Mouse (Mus musculus) forebrain, embryonic 14.5 days (tissue): ENCODE results near the gene Ascl3. TPM values are rescaled to one million over a fixed set of nuclear protein-coding genes. Genes with fewer than 3 reads are reported as not detected.

Source experiments
- ATAC-seq: fragments of 200-750 bp; cut with Nextera tagmentation; 2 replicates; pipeline ENCODE4 v1.8.0; 2017; ENCODE audit warnings: mild to moderate bottlenecking, moderate library complexity
- DNase-seq: peaks from one replicate; pipeline ENCODE4 v3.0.0-alpha.2; 2015; ENCODE audit warnings: low spot score
- H3K27ac ChIP-seq: fragments of 300-500 bp; sonication (generic); 2 replicates; pipeline ENCODE4 v1.5.1; 2014; ENCODE audit warnings: low read depth, mild to moderate bottlenecking, control low read depth, low read length, moderate library complexity
- H3K27me3 ChIP-seq: fragments of 300-500 bp; sonication (generic); replicated peaks from 2 replicates; pipeline ENCODE4 v1.6.1; 2014; ENCODE audit warnings: low read length, control low read depth, mixed read lengths; ENCODE audit not compliant: control insufficient read depth, insufficient read depth
- H3K36me3 ChIP-seq: fragments of 300-500 bp; sonication (generic); 2 replicates; pipeline ENCODE4 v1.6.1; 2014; ENCODE audit warnings: low read length, control low read depth; ENCODE audit not compliant: control insufficient read depth, insufficient read depth
- H3K4me1 ChIP-seq: fragments of 300-500 bp; sonication (generic); 2 replicates; pipeline ENCODE4 v1.6.1; 2014; ENCODE audit warnings: antibody characterized with exemption, low read length, control low read depth; ENCODE audit not compliant: control insufficient read depth, insufficient read depth
- H3K4me2 ChIP-seq: fragments of 300-500 bp; sonication (generic); 2 replicates; pipeline ENCODE4 v1.6.1; 2014; ENCODE audit warnings: mild to moderate bottlenecking, control low read depth, low read length
- H3K4me3 ChIP-seq: fragments of 300-500 bp; sonication (generic); 2 replicates; pipeline ENCODE4 v1.5.1; 2014; ENCODE audit warnings: low read depth, low read length, control low read depth
- H3K9ac ChIP-seq: fragments of 300-500 bp; sonication (generic); 2 replicates; pipeline ENCODE4 v1.6.1; 2014; ENCODE audit warnings: mild to moderate bottlenecking, low read length, control low read depth, moderate library complexity
- H3K9me3 ChIP-seq: fragments of 300-500 bp; sonication (generic); replicated peaks from 2 replicates; pipeline ENCODE4 v1.6.1; 2016; ENCODE audit warnings: low read length, control low read depth, mixed read lengths; ENCODE audit not compliant: control insufficient read depth
- WGBS: fragments of 180-500 bp; shearing (Covaris S2); extraction: QIAGEN DNeasy Blood & Tissue Kit; methylation state at CpG from one replicate; pipeline ENCODE4 v1.1.7; 2014; 5-methylcytosine and 5-hydroxymethylcytosine counted together
- polyA plus RNA-seq: library from polyadenylated mRNA; unstranded; fragments of >200 nt; fragmentation: Nextera tagmentation; extraction: Ambion mirVana; gene quantifications from 2 replicates; pipeline ENCODE4 v1.2.1, GENCODE M21; 2014

The Ascl3 gene
- polyA plus RNA-seq, 1 experiment from 2014 or later, result not detected

GRCm38 (mm10) chr7:109704016-109704377, 27.5 kb downstream of the Ascl3 start:
- H3K27ac ChIP-seq, result no peak overlapping the region
- H3K9ac ChIP-seq, result peak overlapping the region; percentile 75
- H3K36me3 ChIP-seq, result peaks cover 3% of the 10 kb centered on the region; the same call in 1 of the 2 replicates
- 3% methylated on average over 17 of the region's 17 CpGs for WGBS
- peak overlapping the region; percentile 67 for H3K4me2 ChIP-seq
- 0 out of 2 replicates have a peak, but pooled peaks cover 3% of the 10 kb centered on the region for H3K27me3 ChIP-seq
- peaks cover 2% of the 10 kb centered on the region; the same call in 1 of the 2 replicates for H3K4me1 ChIP-seq
- no peaks in the 10 kb centered on the region for H3K9me3 ChIP-seq
- no peak for DNase-seq
- no peak; the same call in 1 of the 2 replicates for ATAC-seq
- peak overlapping the region; percentile 60 for H3K4me3 ChIP-seq

DNA sequence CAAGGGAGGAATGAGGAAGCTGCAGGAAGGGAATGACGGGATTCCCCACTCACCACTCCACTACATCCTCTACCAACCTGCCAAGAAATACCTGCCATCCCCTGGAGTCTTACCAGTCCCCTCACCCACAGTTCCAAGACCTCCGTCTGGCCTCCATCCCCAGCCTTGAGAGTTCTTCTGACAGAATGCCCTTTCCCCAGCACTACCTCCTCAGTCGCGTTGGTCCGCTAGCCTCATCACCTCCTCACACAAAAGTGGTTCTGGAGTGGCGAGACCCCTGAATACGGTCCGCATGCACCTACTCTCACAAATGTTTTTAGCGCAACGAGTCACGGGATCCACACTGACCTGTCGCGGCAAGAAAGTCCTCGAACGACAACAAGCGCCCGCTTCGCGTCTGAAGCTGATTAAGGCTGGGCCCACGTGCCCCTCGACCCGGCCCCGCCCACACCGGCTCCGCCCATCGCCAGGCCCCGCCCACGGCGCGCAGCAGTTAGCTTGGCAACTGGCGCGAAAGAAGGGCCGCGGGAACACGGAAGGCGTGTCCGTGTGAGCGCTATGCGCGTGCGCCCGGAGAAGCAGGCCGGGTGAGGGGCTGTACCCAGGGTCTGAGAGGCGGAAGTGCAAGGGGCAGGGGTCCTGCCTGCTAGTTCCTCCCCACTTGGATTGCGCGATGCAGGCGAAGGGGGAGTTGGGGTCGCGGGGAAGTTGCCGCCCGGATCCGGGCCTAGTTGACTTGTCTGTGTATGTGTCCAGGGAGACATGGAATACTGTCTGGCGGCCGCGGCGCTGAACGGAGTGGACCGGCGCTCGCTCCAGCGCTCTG, 28.1 kb downstream of the Ascl3 start, which contains the start of the genes St5 and Akip1:
TSS of gene St5 (minus strand) at position 416 of the 826 bp plus-strand sequence.
TSS of gene Akip1 (plus strand) at position 501 of the 826 bp plus-strand sequence.
- peak within 1 kb of the TSS; percentile 60 for H3K4me3 ChIP-seq
- 1% methylated on average over 61 of the region's 61 CpGs for WGBS
- H3K9ac ChIP-seq, result peak within 1 kb of the TSS; percentile 75
- H3K9me3 ChIP-seq, result no peaks in the 10 kb centered on the region
- H3K4me1 ChIP-seq, result peaks cover 2% of the 10 kb centered on the region; the same call in 1 of the 2 replicates
- no peaks in the 10 kb centered on the region for H3K36me3 ChIP-seq
- ATAC-seq (peak; percentile 97), DNase-seq (peak; percentile 94)
- H3K4me2 ChIP-seq, result peak within 1 kb of the TSS; percentile 67
- H3K27ac ChIP-seq, result no peak within 1 kb of the TSS
- H3K27me3 ChIP-seq, result 0 out of 2 replicates have a peak, but pooled peaks cover 3% of the 10 kb centered on the region

DNA sequence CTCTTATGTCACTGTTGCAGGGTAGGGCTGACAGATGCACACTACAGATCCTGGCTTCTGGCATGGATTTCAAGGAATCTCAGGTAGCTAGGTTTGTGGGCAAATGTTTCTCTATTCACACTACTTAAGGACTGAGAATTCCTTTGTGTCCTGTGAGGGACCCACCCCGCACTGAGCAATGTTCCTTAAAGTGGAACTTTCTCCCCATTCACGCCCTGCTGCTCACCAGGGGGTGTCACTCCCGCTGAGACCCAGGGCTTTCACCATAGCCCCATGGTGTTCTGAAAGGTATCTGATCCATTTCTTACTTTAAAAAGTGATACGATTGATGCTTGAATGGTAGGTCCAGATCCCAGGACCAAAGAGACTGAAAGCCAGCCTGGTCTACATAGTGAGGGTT, 28.8 kb downstream of the Ascl3 start:
- H3K36me3 ChIP-seq, result no peaks in the 10 kb centered on the region
- peaks cover 2% of the 10 kb centered on the region; the same call in 1 of the 2 replicates for H3K4me1 ChIP-seq
- H3K4me2 ChIP-seq, result peak overlapping the region; percentile 67
- ATAC-seq, result no peak
- DNase-seq, result no peak
- 0 out of 2 replicates have a peak, but pooled peaks cover 3% of the 10 kb centered on the region for H3K27me3 ChIP-seq
- H3K27ac ChIP-seq, result no peak overlapping the region
- H3K4me3 ChIP-seq, result peak overlapping the region; percentile 60; the same call in 1 of the 2 replicates
- H3K9me3 ChIP-seq, result no peaks in the 10 kb centered on the region
- no peak overlapping the region for H3K9ac ChIP-seq
- 37% methylated on average over 4 of the region's 4 CpGs for WGBS

GRCm38 (mm10) chr7:109700213-109700612, 31.3 kb downstream of the Ascl3 start:
- H3K4me2 ChIP-seq, result no peak overlapping the region
- H3K4me1 ChIP-seq, result peaks cover 2% of the 10 kb centered on the region; the same call in 1 of the 2 replicates
- DNase-seq (no peak), ATAC-seq (no peak)
- H3K27me3 ChIP-seq, result 0 out of 2 replicates have a peak, but pooled peaks cover 3% of the 10 kb centered on the region
- H3K4me3 ChIP-seq, result no peak overlapping the region
- H3K9ac ChIP-seq, result no peak overlapping the region
- no peaks in the 10 kb centered on the region for H3K36me3 ChIP-seq
- no peak overlapping the region for H3K27ac ChIP-seq
- no peaks in the 10 kb centered on the region for H3K9me3 ChIP-seq

DNA sequence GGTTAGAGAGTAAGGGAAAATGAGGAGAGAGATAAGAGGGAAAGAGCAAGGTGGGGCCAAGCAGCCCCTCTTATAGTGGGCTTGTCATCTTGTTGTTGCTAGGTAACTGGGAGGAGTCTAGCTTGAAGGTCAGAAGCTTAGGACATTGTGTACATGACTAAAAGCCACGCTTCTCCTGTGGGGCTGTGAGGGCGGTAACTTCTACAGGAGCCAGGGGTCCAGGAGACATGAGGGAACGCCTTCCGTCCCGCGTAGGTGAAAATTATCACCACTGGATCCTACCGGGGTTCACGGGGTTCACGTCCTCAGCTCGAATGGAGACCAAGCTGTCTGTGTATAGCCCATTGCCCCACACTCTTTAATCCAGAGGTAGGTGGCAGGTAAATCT, 36.2 kb downstream of the Ascl3 start:
- no peak overlapping the region for H3K9ac ChIP-seq
- no peaks in the 10 kb centered on the region for H3K36me3 ChIP-seq
- H3K4me3 ChIP-seq, result no peak overlapping the region
- ATAC-seq, result no peak
- H3K4me1 ChIP-seq, result no peaks in the 10 kb centered on the region
- no peak overlapping the region for H3K27ac ChIP-seq
- no peak overlapping the region for H3K4me2 ChIP-seq
- no peak for DNase-seq
- WGBS, result 92% methylated on average over 10 of the region's 10 CpGs
- no peaks in the 10 kb centered on the region for H3K27me3 ChIP-seq
- no peaks in the 10 kb centered on the region for H3K9me3 ChIP-seq

GRCm38 (mm10) chr7:109694576-109695338, 36.8 kb downstream of the Ascl3 start:
- H3K4me3 ChIP-seq, result no peak overlapping the region
- H3K9ac ChIP-seq, result no peak overlapping the region
- ATAC-seq (no peak), DNase-seq (no peak)
- H3K4me2 ChIP-seq, result no peak overlapping the region
- H3K27me3 ChIP-seq, result no peaks in the 10 kb centered on the region
- no peak overlapping the region for H3K27ac ChIP-seq
- WGBS, result 77% methylated on average over 13 of the region's 13 CpGs
- no peaks in the 10 kb centered on the region for H3K36me3 ChIP-seq
- no peaks in the 10 kb centered on the region for H3K9me3 ChIP-seq
- H3K4me1 ChIP-seq, result no peaks in the 10 kb centered on the region

DNA sequence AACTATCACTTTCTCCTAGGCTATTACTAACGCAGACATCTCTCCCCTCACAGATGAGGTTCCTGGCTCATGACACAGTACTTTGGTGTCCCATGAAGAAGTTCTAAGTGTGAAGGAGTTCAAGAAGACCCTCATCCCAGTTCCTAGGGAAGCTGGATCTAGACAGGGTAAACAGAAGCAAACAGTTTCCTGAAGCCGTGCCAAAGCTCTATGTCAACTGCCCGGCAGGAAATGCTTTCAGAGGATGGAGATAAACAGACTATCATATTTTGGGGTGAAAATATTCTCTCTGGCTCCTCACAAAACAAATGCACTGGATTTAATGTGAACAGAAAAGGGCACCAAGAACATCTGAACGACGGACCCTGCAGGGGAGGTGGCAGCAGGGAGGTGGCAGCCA, 40.6 kb downstream of the Ascl3 start:
- H3K36me3 ChIP-seq, result no peaks in the 10 kb centered on the region
- no peak for ATAC-seq

GRCm38 (mm10) chr7:109690101-109690500, 41.4 kb downstream of the Ascl3 start:
- no peak overlapping the region for H3K4me2 ChIP-seq
- no peaks in the 10 kb centered on the region for H3K4me1 ChIP-seq
- ATAC-seq, result no peak
- 86% methylated on average over 3 of the region's 3 CpGs for WGBS
- H3K36me3 ChIP-seq, result no peaks in the 10 kb centered on the region
- H3K9me3 ChIP-seq, result no peaks in the 10 kb centered on the region
- no peak overlapping the region for H3K27ac ChIP-seq
- H3K27me3 ChIP-seq, result no peaks in the 10 kb centered on the region
- H3K4me3 ChIP-seq, result no peak overlapping the region
- DNase-seq, result no peak
- H3K9ac ChIP-seq, result no peak overlapping the region

More for the DNA sequence above, 40.6 kb downstream of the Ascl3 start:
- Histone ChIP-seq H3K27ac (no peak overlapping the region), H3K4me1 (no peaks in the 10 kb centered on the region), H3K9ac (no peak overlapping the region), H3K9me3 (no peaks in the 10 kb centered on the region), H3K4me2 (no peak overlapping the region), H3K27me3 (no peaks in the 10 kb centered on the region), H3K4me3 (no peak overlapping the region)
- DNase-seq, result no peak
- 92% methylated on average over 5 of the region's 5 CpGs for WGBS
